Mouse (Mus musculus) brain, embryonic 14.5 days (tissue): ENCODE data around the gene Plxdc2.

Experiments
- CTCF ChIP-seq: fragments of 200-500 bp; IDR thresholded peaks from 2 replicates; pipeline ENCODE4 v1.5.1; 2012; ENCODE audit warnings: inconsistent platforms, mild to moderate bottlenecking, moderate library complexity, borderline replicate concordance; ENCODE audit not compliant: insufficient read depth, insufficient read length; ENCODE audit errors: extremely low read depth
- POLR2A ChIP-seq: fragments of 200-500 bp; IDR thresholded peaks from 2 replicates; pipeline ENCODE4 v1.6.1; 2012; ENCODE audit warnings: mild to moderate bottlenecking, inconsistent platforms, borderline replicate concordance; ENCODE audit not compliant: poor library complexity, insufficient read depth, insufficient read length, severe bottlenecking; ENCODE audit errors: extremely low read depth

GRCm38 (mm10) chr2:16523427-16523826, 167.3 kb downstream of the Plxdc2 start:
- no peak for TF ChIP-seq CTCF
- no peak for TF ChIP-seq POLR2A
